Mouse (Mus musculus): ENCODE results near the gene Hnrnph2. TPM values are rescaled to one million over a fixed set of nuclear protein-coding genes. Genes with fewer than 3 reads are reported as not detected.

The Hnrnph2 gene
- polyA plus RNA-seq, 1 experiment from 2014 or later, result 112 TPM

GRCm38 (mm10) chrX:134588997-134589396, 12.0 kb upstream of the Hnrnph2 start:
- Histone ChIP-seq H3K36me3 (ENCODE audit: insufficient read depth) (peaks cover 21% of the 10 kb centered on the region), H3K9me3 (ENCODE audit: low read depth, low read length) (no peaks in the 10 kb centered on the region), H3K27ac (ENCODE audit: low read depth) (no peak overlapping the region), H3K4me3 (ENCODE audit: low read depth, low read length) (no peak overlapping the region), H3K4me1 (ENCODE audit: insufficient read depth) (no peaks in the 10 kb centered on the region), H3K9ac (no peak overlapping the region), H3K4me2 (no peak overlapping the region), H3K27me3 (ENCODE audit: insufficient read depth, low read length) (no peaks in the 10 kb centered on the region)
- no peak for TF ChIP-seq CTCF (IDR thresholded peaks at IDR 0.05; ENCODE audit: low read depth)
- WGBS, result 88% methylated on average over 3 of the region's 3 CpGs
- DNase-seq (no peak), ATAC-seq (ENCODE audit: insufficient read depth) (no peak)

- no peak for ATAC-seq (ENCODE audit: insufficient read depth)
- Histone ChIP-seq H3K4me1 (ENCODE audit: insufficient read depth) (no peaks in the 10 kb centered on the region), H3K36me3 (ENCODE audit: insufficient read depth) (peaks cover 21% of the 10 kb centered on the region), H3K4me3 (ENCODE audit: low read depth, low read length) (no peak overlapping the region), H3K27ac (ENCODE audit: low read depth) (no peak overlapping the region), H3K27me3 (ENCODE audit: insufficient read depth, low read length) (no peaks in the 10 kb centered on the region), H3K4me2 (no peak overlapping the region), H3K9ac (no peak overlapping the region), H3K9me3 (ENCODE audit: low read depth, low read length) (no peaks in the 10 kb centered on the region)
- DNase-seq, result no peak
- WGBS, result 44% methylated on average over 5 of the region's 5 CpGs
- no peak for TF ChIP-seq CTCF (IDR thresholded peaks at IDR 0.05; ENCODE audit: low read depth)
Measured at GRCm38 (mm10) chrX:134589836-134590235, 11.1 kb upstream of the Hnrnph2 start.

GRCm38 (mm10) chrX:134599922-134600565, 935 bp upstream of the Hnrnph2 start:
- H3K36me3 ChIP-seq (ENCODE audit: insufficient read depth), result peaks cover 7% of the 10 kb centered on the region; the same call in 1 of the 2 replicates
- peak overlapping the region; percentile 47 for H3K9ac ChIP-seq
- ATAC-seq (ENCODE audit: insufficient read depth), result peak; percentile 3; the same call in 1 of the 2 replicates
- H3K9me3 ChIP-seq (ENCODE audit: low read depth, low read length), result no peaks in the 10 kb centered on the region
- H3K27ac ChIP-seq (ENCODE audit: low read depth), result peak overlapping the region; percentile 63
- TF ChIP-seq CTCF (IDR thresholded peaks at IDR 0.05; ENCODE audit: low read depth), result no peak
- 20% methylated on average over 10 of the region's 10 CpGs for WGBS
- no peaks in the 10 kb centered on the region for H3K27me3 ChIP-seq (ENCODE audit: insufficient read depth, low read length)
- H3K4me2 ChIP-seq, result peak overlapping the region; percentile 65
- H3K4me1 ChIP-seq (ENCODE audit: insufficient read depth), result 0 out of 2 replicates have a peak, but pooled peaks cover 2% of the 10 kb centered on the region
- no peak for DNase-seq
- peak overlapping the region; percentile 53 for H3K4me3 ChIP-seq (ENCODE audit: low read depth, low read length)

- peak overlapping the region; percentile 53 for H3K4me3 ChIP-seq (ENCODE audit: low read depth, low read length)
- H3K4me2 ChIP-seq, result peak overlapping the region; percentile 60
- H3K36me3 ChIP-seq (ENCODE audit: insufficient read depth), result peaks cover 7% of the 10 kb centered on the region; the same call in 1 of the 2 replicates
- 0 out of 2 replicates have a peak, but pooled peaks cover 2% of the 10 kb centered on the region for H3K4me1 ChIP-seq (ENCODE audit: insufficient read depth)
- 0 out of 2 replicates have a peak, but pooled peaks have one; percentile 0 for TF ChIP-seq CTCF (IDR thresholded peaks at IDR 0.05; ENCODE audit: low read depth)
- peak overlapping the region; percentile 90 for H3K27ac ChIP-seq (ENCODE audit: low read depth)
- peak; percentile 89 for ATAC-seq (ENCODE audit: insufficient read depth)
- DNase-seq, result peak; percentile 57
- H3K27me3 ChIP-seq (ENCODE audit: insufficient read depth, low read length), result no peaks in the 10 kb centered on the region
- no peaks in the 10 kb centered on the region for H3K9me3 ChIP-seq (ENCODE audit: low read depth, low read length)
- peak overlapping the region; percentile 59 for H3K9ac ChIP-seq
- 12% methylated on average over 39 of the region's 43 CpGs for WGBS
Measured at GRCm38 (mm10) chrX:134601380-134602120, 571 bp downstream of the Hnrnph2 start.

- TF ChIP-seq CTCF (IDR thresholded peaks at IDR 0.05; ENCODE audit: low read depth), result peak; percentile 58
- Histone ChIP-seq H3K27me3 (ENCODE audit: insufficient read depth, low read length) (no peaks in the 10 kb centered on the region), H3K36me3 (ENCODE audit: insufficient read depth) (0 out of 2 replicates have a peak, but pooled peaks cover 4% of the 10 kb centered on the region), H3K9ac (no peak overlapping the region), H3K4me2 (no peak overlapping the region), H3K4me1 (ENCODE audit: insufficient read depth) (no peaks in the 10 kb centered on the region), H3K27ac (ENCODE audit: low read depth) (no peak overlapping the region), H3K9me3 (ENCODE audit: low read depth, low read length) (no peaks in the 10 kb centered on the region), H3K4me3 (ENCODE audit: low read depth, low read length) (no peak overlapping the region)
- ATAC-seq (ENCODE audit: insufficient read depth) (no peak), DNase-seq (peak; percentile 73)
- 29% methylated on average over 4 of the region's 4 CpGs for WGBS
Measured at GRCm38 (mm10) chrX:134609472-134609871, 8.5 kb downstream of the Hnrnph2 start.

- 0 out of 2 replicates have a peak, but pooled peaks cover 4% of the 10 kb centered on the region for H3K36me3 ChIP-seq (ENCODE audit: insufficient read depth)
- no peak overlapping the region for H3K9ac ChIP-seq
- H3K4me1 ChIP-seq (ENCODE audit: insufficient read depth), result no peaks in the 10 kb centered on the region
- no peaks in the 10 kb centered on the region for H3K9me3 ChIP-seq (ENCODE audit: low read depth, low read length)
- no peaks in the 10 kb centered on the region for H3K27me3 ChIP-seq (ENCODE audit: insufficient read depth, low read length)
- no peak overlapping the region for H3K27ac ChIP-seq (ENCODE audit: low read depth)
- TF ChIP-seq CTCF (IDR thresholded peaks at IDR 0.05; ENCODE audit: low read depth), result no peak
- WGBS, result 72% methylated on average over 4 of the region's 4 CpGs
- ATAC-seq (ENCODE audit: insufficient read depth), result no peak
- no peak for DNase-seq
- H3K4me3 ChIP-seq (ENCODE audit: low read depth, low read length), result no peak overlapping the region
- no peak overlapping the region for H3K4me2 ChIP-seq
Measured at GRCm38 (mm10) chrX:134610984-134611383, 10.0 kb downstream of the Hnrnph2 start.
